Mouse (Mus musculus) MEL (cell line): Measurements from ENCODE around the gene Egln3.

ENCODE experiments used
- CHD2 ChIP-seq: IDR thresholded peaks from 2 replicates; pipeline ENCODE4 v1.6.1; 2011; ENCODE audit warnings: low read length, improper control_type of control experiment
- CTCF ChIP-seq, 3 experiments: IDR thresholded peaks in 2 of 3; conservative IDR thresholded peaks in 1 of 3; 2 replicates each; pipeline ENCODE4 v1.5.1; 2011 to 2012; ENCODE audit warnings: low read length in 3 of 3, low read depth in 2 of 3, mild to moderate bottlenecking in 2 of 3, improper control_type of control experiment in 1 of 3, inconsistent platforms in 1 of 3, mixed read lengths in 1 of 3, moderate library complexity in 1 of 3; ENCODE audit not compliant: control insufficient read depth in 1 of 3, insufficient read depth in 1 of 3, poor library complexity in 1 of 3, severe bottlenecking in 1 of 3
- E2F4 ChIP-seq: IDR thresholded peaks from 2 replicates; pipeline ENCODE4 v1.6.1; 2011; ENCODE audit warnings: low read depth, low read length, improper control_type of control experiment, borderline replicate concordance
- EP300 ChIP-seq, 2 experiments: IDR thresholded peaks; 2 replicates each; pipeline ENCODE4 v1.6.1; 2011; ENCODE audit warnings: improper control_type of control experiment in 2 of 2, low read length in 2 of 2, low read depth in 1 of 2, mild to moderate bottlenecking in 1 of 2
- ETS1 ChIP-seq: IDR thresholded peaks from 2 replicates; pipeline ENCODE4 v1.6.1; 2012; ENCODE audit warnings: low read depth, mild to moderate bottlenecking, inconsistent platforms, low read length, improper control_type of control experiment, moderate library complexity
- GATA1 ChIP-seq: IDR thresholded peaks from 2 replicates; pipeline ENCODE4 v1.6.1; 2011; ENCODE audit warnings: low read depth, low read length, improper control_type of control experiment
- NRF1 ChIP-seq: IDR thresholded peaks from 2 replicates; pipeline ENCODE4 v1.6.1; 2014; ENCODE audit warnings: low read depth, mild to moderate bottlenecking, inconsistent platforms, low read length, improper control_type of control experiment, moderate library complexity; ENCODE audit not compliant: poor library complexity, insufficient read depth, severe bottlenecking
- POLR2A ChIP-seq, 2 experiments: IDR thresholded peaks; 2 replicates each; pipeline ENCODE4 v1.6.1; 2011 to 2012; ENCODE audit warnings: low read length in 2 of 2, mild to moderate bottlenecking in 2 of 2, control low read depth in 1 of 2, improper control_type of control experiment in 1 of 2, low read depth in 1 of 2, moderate library complexity in 1 of 2; ENCODE audit not compliant: control insufficient read depth in 1 of 2, insufficient read depth in 1 of 2, poor library complexity in 1 of 2
- RAD21 ChIP-seq: IDR thresholded peaks from 2 replicates; pipeline ENCODE4 v1.6.1; 2011; ENCODE audit warnings: mild to moderate bottlenecking, low read depth, low read length, improper control_type of control experiment
- SMC3 ChIP-seq: IDR thresholded peaks from 2 replicates; pipeline ENCODE4 v1.6.1; 2011; ENCODE audit warnings: low read depth, low read length, improper control_type of control experiment
- USF1 ChIP-seq: IDR thresholded peaks from 2 replicates; pipeline ENCODE4 v1.6.1; 2014; ENCODE audit warnings: low read depth, mild to moderate bottlenecking, inconsistent platforms, low read length, improper control_type of control experiment, moderate library complexity
- USF2 ChIP-seq, 2 experiments: IDR thresholded peaks; 2 replicates each; pipeline ENCODE4 v1.6.1; 2011 to 2012; ENCODE audit warnings: improper control_type of control experiment in 2 of 2, low read length in 2 of 2, borderline replicate concordance in 1 of 2, inconsistent platforms in 1 of 2, low read depth in 1 of 2, mild to moderate bottlenecking in 1 of 2; ENCODE audit not compliant: insufficient read depth in 1 of 2

DNA sequence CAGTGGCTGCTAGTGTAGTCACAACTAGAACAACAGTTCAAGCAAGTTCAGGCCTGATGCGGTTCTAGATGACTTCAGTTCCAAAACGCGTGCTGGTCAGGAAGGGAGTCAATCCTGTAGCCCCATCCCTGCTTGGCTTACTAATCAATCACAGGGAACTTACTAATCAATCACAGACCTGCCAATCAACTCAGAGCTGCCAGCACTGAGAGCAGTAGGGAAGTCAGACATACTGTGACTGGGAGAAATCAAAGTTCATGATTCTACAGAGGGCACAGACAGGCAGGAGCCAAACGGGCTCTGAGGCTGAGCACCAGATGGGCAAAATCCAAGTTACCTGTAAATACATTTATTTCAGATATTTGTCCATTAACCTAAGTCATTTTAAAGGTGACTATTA lies 2.1 kb upstream of the Egln3 start:
- TF ChIP-seq CTCF (IDR thresholded peaks at IDR 0.05 in 2 of 3, conservative IDR thresholded peaks at IDR 0.05 in 1 of 3; ENCODE audit: control insufficient read depth in 1 of 3, insufficient read depth in 1 of 3, low read depth in 2 of 3, low read length in 3 of 3, poor library complexity in 1 of 3, severe bottlenecking in 1 of 3) (no peak), RAD21 (no peak), NRF1 (no peak), E2F4 (no peak), SMC3 (no peak), POLR2A (IDR thresholded peaks at IDR 0.05; ENCODE audit: control insufficient read depth in 1 of 2, insufficient read depth in 1 of 2, low read depth in 1 of 2, low read length in 2 of 2, poor library complexity in 1 of 2) (no peak), USF1 (no peak), GATA1 (no peak), USF2 (IDR thresholded peaks at IDR 0.05; ENCODE audit: borderline replicate concordance in 1 of 2, insufficient read depth in 1 of 2, low read depth in 1 of 2, low read length in 2 of 2) (no peak), EP300 (IDR thresholded peaks at IDR 0.05; ENCODE audit: low read depth in 1 of 2, low read length in 2 of 2) (no peak), CHD2 (no peak), ETS1 (no peak)
